Mouse (Mus musculus) urinary bladder, adult 2 months (tissue): ENCODE measurements at regions not wholly inside any gene's neighbourhood (a gene's known extent, or its start where the extent isn't known, plus 50 kb on each side); places are given as distances from the start of the nearest gene placed in this dataset.

Experiments
- DNase-seq: peaks from one replicate; pipeline ENCODE4 v3.0.0; 2022; ENCODE audit warnings: low spot score

- no peak for DNase-seq
Observed at GRCm38 (mm10) chr13:110991121-110991520, 263.7 kb upstream of the Actbl2 start.

GRCm38 (mm10) chr13:110994596-110994995, 260.2 kb upstream of the Actbl2 start:
- no peak for DNase-seq

GRCm38 (mm10) chr13:111002670-111003069, 252.1 kb upstream of the Actbl2 start:
- no peak for DNase-seq

GRCm38 (mm10) chr13:111014142-111014541, 240.7 kb upstream of the Actbl2 start:
- no peak for DNase-seq

GRCm38 (mm10) chr13:111030111-111030510, 224.7 kb upstream of the Actbl2 start:
- no peak for DNase-seq

GRCm38 (mm10) chr13:111031633-111032032, 223.2 kb upstream of the Actbl2 start:
- no peak for DNase-seq

GRCm38 (mm10) chr13:111043637-111044036, 211.2 kb upstream of the Actbl2 start:
- no peak for DNase-seq

GRCm38 (mm10) chr13:111044328-111045002, 210.3 kb upstream of the Actbl2 start:
- no peak for DNase-seq

GRCm38 (mm10) chr13:111050097-111050496, 204.7 kb upstream of the Actbl2 start:
- DNase-seq, result no peak

GRCm38 (mm10) chr13:111055817-111056216, 199.0 kb upstream of the Actbl2 start:
- DNase-seq, result no peak

GRCm38 (mm10) chr13:111087753-111088152, 167.1 kb upstream of the Actbl2 start:
- DNase-seq, result no peak

GRCm38 (mm10) chr13:111096071-111096470, 158.7 kb upstream of the Actbl2 start:
- DNase-seq, result no peak

GRCm38 (mm10) chr13:111097336-111097735, 157.5 kb upstream of the Actbl2 start:
- DNase-seq, result no peak

GRCm38 (mm10) chr13:111098738-111099137, 156.1 kb upstream of the Actbl2 start:
- DNase-seq, result no peak

GRCm38 (mm10) chr13:111099252-111099651, 155.6 kb upstream of the Actbl2 start:
- DNase-seq, result no peak

- DNase-seq, result no peak
Observed at GRCm38 (mm10) chr13:111100448-111100847, 154.4 kb upstream of the Actbl2 start.

GRCm38 (mm10) chr13:111104567-111105219, 150.1 kb upstream of the Actbl2 start:
- no peak for DNase-seq

GRCm38 (mm10) chr13:111131108-111131507, 123.7 kb upstream of the Actbl2 start:
- no peak for DNase-seq

- DNase-seq, result no peak
Observed at GRCm38 (mm10) chr13:111136392-111136791, 118.4 kb upstream of the Actbl2 start.

- DNase-seq, result no peak
Observed at GRCm38 (mm10) chr13:111142757-111143420, 111.9 kb upstream of the Actbl2 start.

- DNase-seq, result no peak
Observed at GRCm38 (mm10) chr13:111144721-111145120, 110.1 kb upstream of the Actbl2 start.

GRCm38 (mm10) chr13:111157921-111158638, 96.7 kb upstream of the Actbl2 start:
- no peak for DNase-seq
